ENCODE assay signal across 9 mouse cellular contexts in the genomic region with DNA sequence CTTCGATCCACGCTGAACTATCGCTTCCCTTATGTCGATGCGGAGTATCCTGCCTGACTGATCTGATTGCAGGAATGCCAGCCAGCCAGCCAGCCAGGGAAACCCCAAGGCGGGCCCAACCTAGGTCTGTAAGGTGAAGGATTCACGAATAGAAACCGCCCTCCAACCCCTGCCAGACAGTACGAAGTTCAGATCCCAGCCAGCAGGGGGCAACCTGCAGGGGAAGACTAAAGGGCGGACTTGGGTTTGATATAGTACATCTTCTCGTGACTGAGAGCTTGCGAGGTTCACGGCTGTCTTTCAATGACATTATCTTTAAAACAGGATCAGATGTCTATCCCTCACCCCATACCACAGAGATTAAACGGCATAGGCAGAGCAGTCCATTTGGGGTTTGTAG. TPM values are rescaled to one million over a fixed set of nuclear protein-coding genes. Genes with fewer than 3 reads are reported as not detected.
A peak's percentile ranks its signal among the peaks of the same experiment; 100 is the strongest.
DNase-seq lines count a peak whose midpoint lies in the region; ATAC-seq and TF ChIP-seq lines count a peak whose summit lies in the region.
"Had no signal": no experiment of that assay in that cellular context is flagged by ENCODE, and none has a peak within 500 bp of the region (broad histone marks: within the 10 kb centered on the region; RNA-seq: fewer than 3 reads in every experiment).

No protein-coding gene starts in this region.

- H3K4me1 ChIP-seq in intestine, embryonic 14.5 days (replicated peaks; ENCODE audit: control insufficient read depth, insufficient read depth, low read length), result 0 out of 2 replicates have a peak, but pooled peaks cover 4% of the 10 kb centered on the region
- peaks cover 5% of the 10 kb centered on the region; the same call in 1 of the 2 replicates for H3K4me1 ChIP-seq in intestine, embryonic 16.5 days (ENCODE audit: control insufficient read depth, insufficient read depth, low read length)
- peaks cover 0 to 23% of the 10 kb centered on the region in 2 experiments; a peak in 2 of 4 replicates for H3K4me1 ChIP-seq in CH12.LX (ENCODE audit: control insufficient read depth in 1 of 2, insufficient read depth in 2 of 2)
- no peaks in the 10 kb centered on the region for H3K4me1 ChIP-seq in bone marrow, adult 2 months (ENCODE audit: control insufficient read depth, insufficient read depth, low read length)
- H3K4me1 ChIP-seq in heart, embryonic 15.5 days (replicated peaks), result peaks cover 16% of the 10 kb centered on the region
- peaks cover 2% of the 10 kb centered on the region; the same call in 1 of the 2 replicates for H3K4me1 ChIP-seq in liver, postnatal 0 days (ENCODE audit: insufficient read depth)

- dilution Hi-C loops in CH12.LX (cut with MboI; ENCODE audit: extremely low pct_ligation_motif_present, extremely low pct_unique_long_range_greater_than_20kb, low sequenced_read_pairs), result no loop called here

- peak; percentile 31 to 43; a peak in 3 of 4 replicates for TF ChIP-seq CTCF in CH12.LX (conservative IDR thresholded peaks at IDR 0.05 in 1 of 2, IDR thresholded peaks at IDR 0.05 in 1 of 2; ENCODE audit: low read depth in 2 of 2, low read length in 2 of 2)
- peak; percentile 61 for TF ChIP-seq CTCF in bone marrow, adult 2 months (IDR thresholded peaks at IDR 0.05; ENCODE audit: control insufficient read depth, insufficient read depth, low read length)
- TF ChIP-seq CTCF in liver, postnatal 0 days (IDR thresholded peaks at IDR 0.05; ENCODE audit: low read depth), result peak; percentile 72

- no peak for TF ChIP-seq POLR2A in CH12.LX (IDR thresholded peaks at IDR 0.05; ENCODE audit: low read depth, low read length)
- no peak for TF ChIP-seq POLR2A in bone marrow, adult 2 months (IDR thresholded peaks at IDR 0.05; ENCODE audit: borderline replicate concordance, control insufficient read depth, low read depth, low read length)

- no peak overlapping the region for H3K4me2 ChIP-seq in intestine, embryonic 14.5 days (ENCODE audit: low read length)
- no peak overlapping the region for H3K4me2 ChIP-seq in intestine, embryonic 16.5 days (ENCODE audit: low read depth, low read length)
- no peak overlapping the region for H3K4me2 ChIP-seq in CH12.LX (ENCODE audit: insufficient read depth, low read depth, poor library complexity, severe bottlenecking)
- peak overlapping the region; percentile 45 for H3K4me2 ChIP-seq in heart, embryonic 15.5 days
- H3K4me2 ChIP-seq in liver, postnatal 0 days (ENCODE audit: low read depth, low read length), result no peak overlapping the region
- H3K4me2 ChIP-seq: embryonic facial prominence, embryonic 15.5 days had no signal

- no peaks in the 10 kb centered on the region for H3K9me3 ChIP-seq in intestine, embryonic 14.5 days (ENCODE audit: control insufficient read depth, low read length)
- no peaks in the 10 kb centered on the region for H3K9me3 ChIP-seq in intestine, embryonic 16.5 days (ENCODE audit: control insufficient read depth, low read length)
- peaks cover 3% of the 10 kb centered on the region for H3K9me3 ChIP-seq in CH12.LX (replicated peaks; ENCODE audit: low read length)
- no peaks in the 10 kb centered on the region for H3K9me3 ChIP-seq in heart, embryonic 15.5 days (replicated peaks)
- no peaks in the 10 kb centered on the region for H3K9me3 ChIP-seq in liver, postnatal 0 days (ENCODE audit: low read length)
- H3K9me3 ChIP-seq: embryonic facial prominence, embryonic 15.5 days had no signal

- H3K79me2 ChIP-seq in CH12.LX (replicated peaks; ENCODE audit: control insufficient read depth, extremely low read depth, insufficient read depth, poor library complexity, severe bottlenecking), result no peaks in the 10 kb centered on the region

- no peak for TF ChIP-seq RAD21 in CH12.LX (IDR thresholded peaks at IDR 0.05; ENCODE audit: low read depth, low read length)

- no peak overlapping the region for H3K4me3 ChIP-seq in intestine, embryonic 14.5 days (ENCODE audit: low read depth, low read length)
- H3K4me3 ChIP-seq in intestine, embryonic 16.5 days (ENCODE audit: low read length), result no peak overlapping the region
- H3K4me3 ChIP-seq in CH12.LX (replicated peaks in 1 of 3; ENCODE audit: low read depth in 2 of 3, low read length in 2 of 3, poor library complexity in 1 of 3), result no peak overlapping the region
- H3K4me3 ChIP-seq in bone marrow, adult 2 months (replicated peaks; ENCODE audit: control insufficient read depth, low read depth, low read length), result no peak overlapping the region
- peak overlapping the region; percentile 19; the same call in 1 of the 2 replicates for H3K4me3 ChIP-seq in heart, embryonic 15.5 days
- H3K4me3 ChIP-seq in liver, postnatal 0 days (ENCODE audit: low read depth, low read length), result no peak overlapping the region
- H3K4me3 ChIP-seq: embryonic facial prominence, embryonic 15.5 days had no signal

- TF ChIP-seq EP300 in CH12.LX (IDR thresholded peaks at IDR 0.05; ENCODE audit: low read length), result no peak
- TF ChIP-seq EP300 in liver, postnatal 0 days (IDR thresholded peaks at IDR 0.05; ENCODE audit: low read depth), result no peak

- H3K36me3 ChIP-seq in intestine, embryonic 14.5 days (ENCODE audit: control insufficient read depth, insufficient read depth, low read length), result no peaks in the 10 kb centered on the region
- no peaks in the 10 kb centered on the region for H3K36me3 ChIP-seq in intestine, embryonic 16.5 days (ENCODE audit: control insufficient read depth, insufficient read depth, low read length)
- no peaks in the 10 kb centered on the region for H3K36me3 ChIP-seq in CH12.LX (replicated peaks in 1 of 2; ENCODE audit: control insufficient read depth in 1 of 2, insufficient read depth in 1 of 2, low read length in 1 of 2)
- no peaks in the 10 kb centered on the region for H3K36me3 ChIP-seq in heart, embryonic 15.5 days
- no peaks in the 10 kb centered on the region for H3K36me3 ChIP-seq in liver, postnatal 0 days (replicated peaks; ENCODE audit: insufficient read depth, low read length)
- H3K36me3 ChIP-seq: embryonic facial prominence, embryonic 15.5 days had no signal

- in situ Hi-C loops in CH12.LX (cut with MboI; ENCODE audit: low pct_ligation_motif_present, low pct_unique_long_range_greater_than_20kb, low sequenced_read_pairs), result no loop called here

- no peak overlapping the region for H3K9ac ChIP-seq in intestine, embryonic 14.5 days (ENCODE audit: low read length)
- no peak overlapping the region for H3K9ac ChIP-seq in intestine, embryonic 16.5 days (ENCODE audit: low read depth, low read length)
- no peak overlapping the region for H3K9ac ChIP-seq in CH12.LX (ENCODE audit: insufficient read depth, low read depth)
- no peak overlapping the region for H3K9ac ChIP-seq in heart, embryonic 15.5 days
- no peak overlapping the region for H3K9ac ChIP-seq in liver, postnatal 0 days (replicated peaks)
- H3K9ac ChIP-seq: embryonic facial prominence, embryonic 15.5 days had no signal

- H3K27ac ChIP-seq in intestine, embryonic 14.5 days (ENCODE audit: low read depth), result no peak overlapping the region
- no peak overlapping the region for H3K27ac ChIP-seq in intestine, embryonic 16.5 days (ENCODE audit: low read length)
- H3K27ac ChIP-seq in CH12.LX (ENCODE audit: insufficient read depth, low read depth), result no peak overlapping the region
- no peak overlapping the region for H3K27ac ChIP-seq in bone marrow, adult 2 months (ENCODE audit: control insufficient read depth, insufficient read depth, low read depth, low read length, poor library complexity)
- peak overlapping the region; percentile 9; the same call in 1 of the 2 replicates for H3K27ac ChIP-seq in heart, embryonic 15.5 days
- H3K27ac ChIP-seq in liver, postnatal 0 days (ENCODE audit: low read depth), result no peak overlapping the region
- H3K27ac ChIP-seq: embryonic facial prominence, embryonic 15.5 days had no signal

- peak; percentile 87 for DNase-seq in intestine, embryonic 14.5 days (ENCODE audit: low spot score)
- DNase-seq in CH12.LX (ENCODE audit: extremely low read depth), result peak; percentile 49
- peak; percentile 68 for DNase-seq in liver, postnatal 0 days
- peak; percentile 43 for DNase-seq in retina, postnatal 7 days (ENCODE audit: low read depth, low spot score)
- no peak for DNase-seq in Muller cell, postnatal 12 days (ENCODE audit: inconsistent ontology term)

- WGBS in intestine, embryonic 14.5 days, result 25% methylated on average over 14 of the region's 14 CpGs
- whole genome bisulfite sequencing in intestine, embryonic 16.5 days, result 26% methylated on average over 14 of the region's 14 CpGs
- WGBS in bone marrow, adult 2 months, result 14% methylated on average over 14 of the region's 14 CpGs
- 24% methylated on average over 14 of the region's 14 CpGs for WGBS in heart, embryonic 15.5 days
- 18% methylated on average over 14 of the region's 14 CpGs for WGBS in liver, postnatal 0 days (ENCODE audit: insufficient replicate concordance)

- ATAC-seq in intestine, embryonic 14.5 days (replicated peaks; ENCODE audit: low FRiP score, low TSS enrichment, low read depth), result no peak
- ATAC-seq in intestine, embryonic 16.5 days, result no peak
- ATAC-seq in heart, embryonic 15.5 days (replicated peaks; ENCODE audit: insufficient number of reproducible peaks, insufficient read depth, low FRiP score, low read depth), result no peak
- no peak for ATAC-seq in liver, postnatal 0 days

- H3K27me3 ChIP-seq in intestine, embryonic 14.5 days (replicated peaks; ENCODE audit: control insufficient read depth, insufficient read depth, low read length), result peaks cover 7% of the 10 kb centered on the region; the same call in 1 of the 2 replicates
- no peaks in the 10 kb centered on the region; the same call in 1 of the 2 replicates for H3K27me3 ChIP-seq in intestine, embryonic 16.5 days (replicated peaks; ENCODE audit: control insufficient read depth, insufficient read depth, low read length)
- peaks cover 58% of the 10 kb centered on the region for H3K27me3 ChIP-seq in CH12.LX (replicated peaks)
- H3K27me3 ChIP-seq in heart, embryonic 15.5 days, result peaks cover 33% of the 10 kb centered on the region
- peaks cover 33% of the 10 kb centered on the region for H3K27me3 ChIP-seq in liver, postnatal 0 days (ENCODE audit: insufficient read depth, low read length)

RNA-seq across cellular contexts. Expression of a gene that starts 1.5 kb away (rescaled TPM):
- polyA plus RNA-seq in intestine, embryonic 14.5 days (2014; fragmentation: Nextera tagmentation; extraction: Ambion mirVana), result 0.28 and 0.67 TPM in 2 replicates
- 0.43 and 0.53 TPM in 2 replicates for polyA plus RNA-seq in intestine, embryonic 16.5 days (2015; fragmentation: Nextera tagmentation; extraction: Ambion mirVana)
- total RNA-seq in CH12.LX (2012; rRNA removed), result not detected in 2 replicates
- not detected in 2 replicates for total RNA-seq in CH12.LX (2014; rRNA removed)
- not detected in 2 replicates for polyA plus RNA-seq in CH12.LX (2012; ENCODE audit: insufficient read length, low read depth)
- 0.18 TPM in 1 of 2 replicates, not detected in the other for polyA plus RNA-seq in bone marrow, adult 2 months (2011; ENCODE audit: insufficient read depth, insufficient read length, low replicate concordance, missing spikeins)
- polyA plus RNA-seq in heart, embryonic 15.5 days (2015; fragmentation: Nextera tagmentation; extraction: Ambion mirVana), result 1.0 TPM in 2 replicates
- 0.02 TPM in 1 of 2 replicates, not detected in the other for polyA plus RNA-seq in liver, postnatal 0 days (2015; fragmentation: Nextera tagmentation; extraction: Ambion mirVana)

RNA-seq across cellular contexts. Expression of a gene that starts 26.6 kb away (rescaled TPM):
- 4.7 and 5.1 TPM in 2 replicates for polyA plus RNA-seq in intestine, embryonic 14.5 days (2014; fragmentation: Nextera tagmentation; extraction: Ambion mirVana)
- 3.8 and 4.6 TPM in 2 replicates for polyA plus RNA-seq in intestine, embryonic 16.5 days (2015; fragmentation: Nextera tagmentation; extraction: Ambion mirVana)
- not detected in 2 replicates for total RNA-seq in CH12.LX (2012; rRNA removed)
- total RNA-seq in CH12.LX (2014; rRNA removed), result not detected in 2 replicates
- not detected in 2 replicates for polyA plus RNA-seq in CH12.LX (2012; ENCODE audit: insufficient read length, low read depth)
- polyA plus RNA-seq in bone marrow, adult 2 months (2011; ENCODE audit: insufficient read depth, insufficient read length, low replicate concordance, missing spikeins), result 0.72 TPM in 1 of 2 replicates, not detected in the other
- polyA plus RNA-seq in heart, embryonic 15.5 days (2015; fragmentation: Nextera tagmentation; extraction: Ambion mirVana), result 5.6 and 6.2 TPM in 2 replicates
- 0.09 and 0.23 TPM in 2 replicates for polyA plus RNA-seq in liver, postnatal 0 days (2015; fragmentation: Nextera tagmentation; extraction: Ambion mirVana)

RNA-seq across cellular contexts. Expression of a gene that starts 32.3 kb away (rescaled TPM):
- 10.9 and 11.2 TPM in 2 replicates for polyA plus RNA-seq in intestine, embryonic 14.5 days (2014; fragmentation: Nextera tagmentation; extraction: Ambion mirVana)
- polyA plus RNA-seq in intestine, embryonic 16.5 days (2015; fragmentation: Nextera tagmentation; extraction: Ambion mirVana), result 4.8 and 7.1 TPM in 2 replicates
- 14.0 and 14.6 TPM in 2 replicates for total RNA-seq in CH12.LX (2012; rRNA removed)
- total RNA-seq in CH12.LX (2014; rRNA removed), result 14.6 and 15.2 TPM in 2 replicates
- polyA plus RNA-seq in CH12.LX (2012; ENCODE audit: insufficient read length, low read depth), result 25.1 and 32.4 TPM in 2 replicates
- polyA plus RNA-seq in bone marrow, adult 2 months (2011; ENCODE audit: insufficient read depth, insufficient read length, low replicate concordance, missing spikeins), result 0.83 and 2.7 TPM in 2 replicates
- 4.7 and 5.7 TPM in 2 replicates for polyA plus RNA-seq in heart, embryonic 15.5 days (2015; fragmentation: Nextera tagmentation; extraction: Ambion mirVana)
- 1.5 TPM in 2 replicates for polyA plus RNA-seq in liver, postnatal 0 days (2015; fragmentation: Nextera tagmentation; extraction: Ambion mirVana)
